Mouse (Mus musculus): ENCODE data around the gene Gjb4. TPM values are rescaled to one million over a fixed set of nuclear protein-coding genes. Genes with fewer than 3 reads are reported as not detected.

Gene Gjb4
- polyA plus RNA-seq, 1 experiment, result 3.0 TPM

- H3K4me2 ChIP-seq (ENCODE audit: low read depth), result no peak overlapping the region
- H3K27me3 ChIP-seq (ENCODE audit: control insufficient read depth, insufficient read depth, insufficient read length), result no peaks in the 10 kb centered on the region
- no peaks in the 10 kb centered on the region for H3K79me2 ChIP-seq (ENCODE audit: control insufficient read depth, insufficient read depth)
- TF ChIP-seq CEBPB (IDR thresholded peaks at IDR 0.05; ENCODE audit: insufficient read depth, poor library complexity, severe bottlenecking) (no peak), SRF (IDR thresholded peaks at IDR 0.05; ENCODE audit: control insufficient read depth, insufficient read length, low read depth) (no peak), POLR2AphosphoS2 (IDR thresholded peaks at IDR 0.05; ENCODE audit: insufficient read length, low read depth) (no peak), TCF12 (IDR thresholded peaks at IDR 0.05; ENCODE audit: insufficient read depth, poor library complexity, severe bottlenecking) (no peak), POLR2A (IDR thresholded peaks at IDR 0.05; ENCODE audit: insufficient read length, low read depth) (no peak), MAX (IDR thresholded peaks at IDR 0.05; ENCODE audit: low read depth) (no peak), MYOG (IDR thresholded peaks at IDR 0.05; ENCODE audit: control insufficient read depth in 1 of 3, insufficient read depth in 1 of 3, insufficient read length in 2 of 3, low read depth in 2 of 3) (no peak), USF1 (IDR thresholded peaks at IDR 0.05; ENCODE audit: low read depth) (no peak), MYOD1 (IDR thresholded peaks at IDR 0.05; ENCODE audit: control insufficient read depth in 1 of 3, insufficient read length in 2 of 3, low read depth in 2 of 3) (no peak), E2F4 (IDR thresholded peaks at IDR 0.05; ENCODE audit: insufficient read depth) (no peak), REST (IDR thresholded peaks at IDR 0.05; ENCODE audit: insufficient read depth, insufficient read length) (no peak), TCF3 (IDR thresholded peaks at IDR 0.05; ENCODE audit: insufficient read length, low read depth) (no peak)
- H3ac ChIP-seq (ENCODE audit: control insufficient read depth, insufficient read length), result no peak overlapping the region
- H3K36me3 ChIP-seq (ENCODE audit: control insufficient read depth, insufficient read depth), result no peaks in the 10 kb centered on the region
- no peak overlapping the region for H3K4me3 ChIP-seq
Measured at GRCm38 (mm10) chr4:127370447-127370846, 16.6 kb upstream of the Gjb4 start.

DNA sequence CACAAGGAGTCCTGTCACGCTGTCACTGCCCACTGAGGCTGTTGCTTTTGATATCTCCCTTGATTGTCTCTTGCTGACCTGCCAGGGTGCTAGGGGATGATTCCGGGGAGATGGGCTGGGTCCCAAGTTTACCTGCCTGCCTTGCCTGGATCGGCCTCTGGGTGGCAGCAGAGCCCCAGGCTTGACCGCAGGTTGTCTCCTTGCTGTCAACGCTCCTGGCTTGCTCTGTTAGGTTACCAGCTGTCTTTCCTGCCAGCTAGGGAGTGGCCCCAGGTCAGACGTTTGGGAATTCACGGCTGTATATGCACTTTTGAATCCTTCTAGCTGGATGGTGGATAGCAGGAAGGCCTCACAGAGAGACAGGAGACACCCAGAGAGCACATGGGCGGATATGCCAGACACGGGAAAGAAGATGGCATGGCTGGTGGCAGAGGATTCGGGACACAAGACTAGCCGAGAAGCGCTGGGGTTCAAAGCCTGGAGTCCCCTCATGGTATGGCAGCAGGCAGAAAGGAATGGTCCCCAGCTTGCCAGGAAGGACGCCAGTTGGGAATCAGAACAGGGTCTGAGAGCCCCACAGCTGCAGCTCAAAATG lies 14.6 kb upstream of the Gjb4 start:
- Histone ChIP-seq H3K4me3 (no peak overlapping the region), H3K27me3 (ENCODE audit: control insufficient read depth, insufficient read depth, insufficient read length) (no peaks in the 10 kb centered on the region), H3K79me2 (ENCODE audit: control insufficient read depth, insufficient read depth) (no peaks in the 10 kb centered on the region), H3K36me3 (ENCODE audit: control insufficient read depth, insufficient read depth) (no peaks in the 10 kb centered on the region), H3ac (ENCODE audit: control insufficient read depth, insufficient read length) (no peak overlapping the region), H3K4me2 (ENCODE audit: low read depth) (no peak overlapping the region)
- TF ChIP-seq TCF3 (IDR thresholded peaks at IDR 0.05; ENCODE audit: insufficient read length, low read depth) (no peak), POLR2AphosphoS2 (IDR thresholded peaks at IDR 0.05; ENCODE audit: insufficient read length, low read depth) (no peak), MAX (IDR thresholded peaks at IDR 0.05; ENCODE audit: low read depth) (no peak), MYOG (IDR thresholded peaks at IDR 0.05; ENCODE audit: control insufficient read depth in 1 of 3, insufficient read depth in 1 of 3, insufficient read length in 2 of 3, low read depth in 2 of 3) (no peak), CEBPB (IDR thresholded peaks at IDR 0.05; ENCODE audit: insufficient read depth, poor library complexity, severe bottlenecking) (no peak), REST (IDR thresholded peaks at IDR 0.05; ENCODE audit: insufficient read depth, insufficient read length) (no peak), E2F4 (IDR thresholded peaks at IDR 0.05; ENCODE audit: insufficient read depth) (no peak), SRF (IDR thresholded peaks at IDR 0.05; ENCODE audit: control insufficient read depth, insufficient read length, low read depth) (no peak), USF1 (IDR thresholded peaks at IDR 0.05; ENCODE audit: low read depth) (no peak), POLR2A (IDR thresholded peaks at IDR 0.05; ENCODE audit: insufficient read length, low read depth) (no peak), MYOD1 (IDR thresholded peaks at IDR 0.05; ENCODE audit: control insufficient read depth in 1 of 3, insufficient read length in 2 of 3, low read depth in 2 of 3) (no peak), TCF12 (IDR thresholded peaks at IDR 0.05; ENCODE audit: insufficient read depth, poor library complexity, severe bottlenecking) (no peak)

DNA sequence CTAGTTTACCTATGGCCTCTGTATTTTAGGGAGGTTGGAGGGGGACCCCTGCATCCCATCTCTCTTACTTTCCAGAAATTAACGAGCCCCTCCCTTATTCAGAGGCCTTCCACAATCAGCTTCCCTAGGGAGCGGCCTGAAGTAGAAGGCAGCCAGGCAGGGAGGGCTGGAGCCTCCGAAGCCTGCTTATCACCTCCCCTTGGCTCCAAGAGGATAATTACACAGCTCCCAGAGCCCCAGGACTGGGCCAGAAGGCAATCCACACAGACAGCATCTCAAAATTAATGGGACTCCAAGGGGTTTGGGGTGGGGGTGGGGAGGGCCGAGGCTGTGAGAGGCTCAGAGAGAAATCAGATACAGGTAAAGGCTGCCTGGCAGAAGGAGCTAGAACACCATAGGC lies 12.0 kb upstream of the Gjb4 start:
- Histone ChIP-seq H3K79me2 (ENCODE audit: control insufficient read depth, insufficient read depth) (no peaks in the 10 kb centered on the region), H3K36me3 (ENCODE audit: control insufficient read depth, insufficient read depth) (no peaks in the 10 kb centered on the region), H3ac (ENCODE audit: control insufficient read depth, insufficient read length) (no peak overlapping the region), H3K27me3 (ENCODE audit: control insufficient read depth, insufficient read depth, insufficient read length) (no peaks in the 10 kb centered on the region), H3K4me3 (no peak overlapping the region), H3K4me2 (ENCODE audit: low read depth) (no peak overlapping the region)
- no peak for TF ChIP-seq MYOG (IDR thresholded peaks at IDR 0.05; ENCODE audit: control insufficient read depth in 1 of 3, insufficient read depth in 1 of 3, insufficient read length in 2 of 3, low read depth in 2 of 3)
- no peak for TF ChIP-seq CEBPB (IDR thresholded peaks at IDR 0.05; ENCODE audit: insufficient read depth, poor library complexity, severe bottlenecking)
- no peak for TF ChIP-seq USF1 (IDR thresholded peaks at IDR 0.05; ENCODE audit: low read depth)
- TF ChIP-seq SRF (IDR thresholded peaks at IDR 0.05; ENCODE audit: control insufficient read depth, insufficient read length, low read depth), result no peak
- no peak for TF ChIP-seq POLR2AphosphoS2 (IDR thresholded peaks at IDR 0.05; ENCODE audit: insufficient read length, low read depth)
- TF ChIP-seq MAX (IDR thresholded peaks at IDR 0.05; ENCODE audit: low read depth), result no peak
- TF ChIP-seq TCF3 (IDR thresholded peaks at IDR 0.05; ENCODE audit: insufficient read length, low read depth), result no peak
- no peak for TF ChIP-seq TCF12 (IDR thresholded peaks at IDR 0.05; ENCODE audit: insufficient read depth, poor library complexity, severe bottlenecking)
- no peak for TF ChIP-seq POLR2A (IDR thresholded peaks at IDR 0.05; ENCODE audit: insufficient read length, low read depth)
- TF ChIP-seq E2F4 (IDR thresholded peaks at IDR 0.05; ENCODE audit: insufficient read depth), result no peak
- TF ChIP-seq REST (IDR thresholded peaks at IDR 0.05; ENCODE audit: insufficient read depth, insufficient read length), result no peak
- no peak for TF ChIP-seq MYOD1 (IDR thresholded peaks at IDR 0.05; ENCODE audit: control insufficient read depth in 1 of 3, insufficient read length in 2 of 3, low read depth in 2 of 3)

DNA sequence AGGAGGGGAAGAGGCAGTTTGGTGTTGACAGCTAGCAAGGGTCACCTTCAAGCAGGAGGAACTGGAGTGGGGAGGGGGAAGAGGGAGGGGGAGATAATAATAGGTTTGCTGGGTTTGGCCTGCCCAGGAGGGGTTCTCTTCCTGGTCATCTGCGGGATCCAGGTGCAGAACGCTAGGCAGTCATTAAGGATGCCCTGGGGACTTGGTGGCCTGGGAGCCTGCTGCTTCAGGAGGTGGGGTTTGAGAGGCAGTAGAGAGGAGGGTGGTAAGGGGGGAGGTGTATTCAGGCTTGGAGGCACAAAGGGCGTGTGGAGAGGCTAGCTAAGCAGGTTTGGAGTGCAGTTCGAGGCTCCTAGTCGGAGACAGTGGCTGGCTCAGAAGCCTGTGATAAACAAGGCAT lies 11.6 kb upstream of the Gjb4 start:
- Histone ChIP-seq H3K36me3 (ENCODE audit: control insufficient read depth, insufficient read depth) (no peaks in the 10 kb centered on the region), H3K4me3 (no peak overlapping the region), H3ac (ENCODE audit: control insufficient read depth, insufficient read length) (no peak overlapping the region), H3K27me3 (ENCODE audit: control insufficient read depth, insufficient read depth, insufficient read length) (no peaks in the 10 kb centered on the region), H3K79me2 (ENCODE audit: control insufficient read depth, insufficient read depth) (no peaks in the 10 kb centered on the region), H3K4me2 (ENCODE audit: low read depth) (no peak overlapping the region)
- no peak for TF ChIP-seq MYOD1 (IDR thresholded peaks at IDR 0.05; ENCODE audit: control insufficient read depth in 1 of 3, insufficient read length in 2 of 3, low read depth in 2 of 3)
- no peak for TF ChIP-seq TCF3 (IDR thresholded peaks at IDR 0.05; ENCODE audit: insufficient read length, low read depth)

GRCm38 (mm10) chr4:127364431-127364830 lies 10.6 kb upstream of the Gjb4 start:
- Histone ChIP-seq H3K36me3 (ENCODE audit: control insufficient read depth, insufficient read depth) (no peaks in the 10 kb centered on the region), H3ac (ENCODE audit: control insufficient read depth, insufficient read length) (no peak overlapping the region), H3K27me3 (ENCODE audit: control insufficient read depth, insufficient read depth, insufficient read length) (no peaks in the 10 kb centered on the region), H3K4me3 (no peak overlapping the region), H3K4me2 (ENCODE audit: low read depth) (no peak overlapping the region), H3K79me2 (ENCODE audit: control insufficient read depth, insufficient read depth) (no peaks in the 10 kb centered on the region)
- TF ChIP-seq TCF3 (IDR thresholded peaks at IDR 0.05; ENCODE audit: insufficient read length, low read depth) (no peak), USF1 (IDR thresholded peaks at IDR 0.05; ENCODE audit: low read depth) (no peak), MYOD1 (IDR thresholded peaks at IDR 0.05; ENCODE audit: control insufficient read depth in 1 of 3, insufficient read length in 2 of 3, low read depth in 2 of 3) (no peak), CEBPB (IDR thresholded peaks at IDR 0.05; ENCODE audit: insufficient read depth, poor library complexity, severe bottlenecking) (no peak), MYOG (IDR thresholded peaks at IDR 0.05; ENCODE audit: control insufficient read depth in 1 of 3, insufficient read depth in 1 of 3, insufficient read length in 2 of 3, low read depth in 2 of 3) (no peak), REST (IDR thresholded peaks at IDR 0.05; ENCODE audit: insufficient read depth, insufficient read length) (no peak), MAX (IDR thresholded peaks at IDR 0.05; ENCODE audit: low read depth) (no peak)
